Mouse (Mus musculus): Measurements from ENCODE around the gene Clca3a1. TPM values are rescaled to one million over a fixed set of nuclear protein-coding genes. Genes with fewer than 3 reads are reported as not detected.

The Clca3a1 gene
- polyA plus RNA-seq, 1 experiment: 0.19 TPM

DNA sequence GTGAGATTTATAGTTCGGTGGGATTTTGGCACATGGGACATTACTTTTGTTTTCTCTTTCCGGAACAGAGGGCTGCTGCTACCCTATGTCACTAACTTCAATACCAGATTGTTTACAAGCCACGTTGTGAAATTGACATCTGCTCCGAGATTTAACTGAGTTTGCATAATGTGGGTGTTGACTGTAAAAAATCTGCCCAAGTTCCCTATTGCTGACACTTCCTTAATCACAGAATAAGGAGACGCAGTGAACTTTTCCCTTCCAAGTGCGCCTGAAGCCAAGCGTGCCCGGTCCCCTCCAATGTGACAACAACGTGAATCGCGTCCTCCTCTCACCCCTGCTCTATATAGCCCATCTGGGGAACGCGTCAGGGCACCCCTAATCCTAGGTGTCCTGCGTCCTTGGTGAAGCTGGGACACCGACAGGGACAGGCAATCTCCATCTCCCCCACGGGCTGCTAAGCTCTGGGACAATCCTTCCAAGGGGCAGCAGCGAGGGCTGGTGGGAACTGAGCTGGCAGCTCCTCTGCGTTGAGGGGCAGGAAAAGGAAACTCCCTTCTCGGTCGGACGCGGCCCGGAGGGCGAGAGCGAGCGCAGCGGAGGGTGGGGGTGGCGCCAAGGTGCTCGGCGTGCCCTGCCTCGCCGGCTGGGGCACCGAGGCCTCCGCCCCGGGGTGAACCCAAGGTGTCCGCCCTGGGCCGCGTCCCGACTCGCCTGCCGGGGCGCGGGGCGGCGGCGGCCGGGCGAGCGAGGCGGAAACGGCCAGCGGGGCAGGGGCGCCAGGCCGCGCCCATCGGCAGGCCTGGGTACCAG, 41.5 kb downstream of the Clca3a1 start:
- no peaks in the 10 kb centered on the region for H3K27me3 ChIP-seq (ENCODE audit: control insufficient read depth, insufficient read depth, low read length, poor library complexity, severe bottlenecking)
- peak overlapping the region; percentile 97 for H3K4me3 ChIP-seq (ENCODE audit: low read depth, low read length)
- H3K27ac ChIP-seq (ENCODE audit: insufficient read depth, low read length): peak overlapping the region; percentile 29
- H3K4me1 ChIP-seq (ENCODE audit: control insufficient read depth, insufficient read depth, low read length): no peaks in the 10 kb centered on the region
- H3K36me3 ChIP-seq (ENCODE audit: control insufficient read depth, insufficient read depth, low read length, poor library complexity, severe bottlenecking): no peaks in the 10 kb centered on the region
- H3K9ac ChIP-seq (ENCODE audit: low read depth, poor library complexity, severe bottlenecking): peak overlapping the region; percentile 79
- no peak for TF ChIP-seq POLR2A (IDR thresholded peaks at IDR 0.05; ENCODE audit: insufficient read depth, low read length)
- no peak for TF ChIP-seq EP300 (IDR thresholded peaks at IDR 0.05; ENCODE audit: insufficient read depth, low read depth, low read length)
- H3K9me3 ChIP-seq (replicated peaks; ENCODE audit: control insufficient read depth, insufficient read depth, low read length, poor library complexity, severe bottlenecking): no peaks in the 10 kb centered on the region

DNA sequence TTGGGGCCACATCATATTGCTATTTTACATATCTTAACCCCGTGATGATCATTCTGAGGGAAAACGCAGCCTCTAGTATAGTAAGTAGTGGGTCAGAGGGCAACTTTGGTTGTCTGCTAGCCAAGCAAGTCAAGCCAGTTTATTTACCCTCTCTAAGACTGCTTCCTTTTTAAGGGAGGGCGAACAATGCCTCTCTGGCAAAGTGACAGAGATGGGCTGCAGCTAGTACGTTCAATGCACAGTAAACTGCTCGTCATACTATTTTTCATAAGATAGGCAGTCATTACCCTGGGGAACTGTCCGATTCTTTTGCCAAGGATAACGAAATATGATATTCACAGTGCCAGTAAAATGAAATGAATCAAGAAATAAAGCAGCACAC, 42.1 kb downstream of the Clca3a1 start:
- Histone ChIP-seq H3K9me3 (replicated peaks; ENCODE audit: control insufficient read depth, insufficient read depth, low read length, poor library complexity, severe bottlenecking) (no peaks in the 10 kb centered on the region), H3K9ac (ENCODE audit: low read depth, poor library complexity, severe bottlenecking) (peak overlapping the region; percentile 79; the same call in 1 of the 2 replicates), H3K4me3 (ENCODE audit: low read depth, low read length) (peak overlapping the region; percentile 97), H3K27me3 (ENCODE audit: control insufficient read depth, insufficient read depth, low read length, poor library complexity, severe bottlenecking) (no peaks in the 10 kb centered on the region), H3K27ac (ENCODE audit: insufficient read depth, low read length) (no peak overlapping the region), H3K4me1 (ENCODE audit: control insufficient read depth, insufficient read depth, low read length) (no peaks in the 10 kb centered on the region), H3K36me3 (ENCODE audit: control insufficient read depth, insufficient read depth, low read length, poor library complexity, severe bottlenecking) (no peaks in the 10 kb centered on the region)
- TF ChIP-seq CTCF (IDR thresholded peaks at IDR 0.05; ENCODE audit: low read depth, low read length): no peak
- TF ChIP-seq POLR2A (IDR thresholded peaks at IDR 0.05; ENCODE audit: insufficient read depth, low read length): no peak
- TF ChIP-seq EP300 (IDR thresholded peaks at IDR 0.05; ENCODE audit: insufficient read depth, low read depth, low read length): no peak

DNA sequence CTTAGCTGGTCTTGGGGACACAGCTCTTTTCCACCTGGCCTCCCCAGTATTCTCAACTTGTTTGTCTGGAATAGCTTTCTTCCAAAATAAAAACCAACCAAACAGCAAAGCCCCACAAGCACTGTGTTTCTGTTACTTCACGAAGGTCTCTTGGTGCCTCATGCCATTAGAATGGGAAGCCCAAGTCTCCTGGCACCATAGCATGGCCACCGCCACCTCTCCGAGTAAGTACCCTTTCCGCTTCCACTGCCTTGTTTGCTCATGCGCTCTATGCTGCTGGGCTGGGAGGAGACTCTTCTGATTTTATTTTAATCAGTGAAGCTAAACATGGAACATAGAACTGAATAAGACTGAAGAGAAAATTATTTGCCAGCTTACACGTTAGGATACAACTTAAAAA, 42.9 kb downstream of the Clca3a1 start:
- TF ChIP-seq CTCF (IDR thresholded peaks at IDR 0.05; ENCODE audit: low read depth, low read length): no peak
- no peak for TF ChIP-seq POLR2A (IDR thresholded peaks at IDR 0.05; ENCODE audit: insufficient read depth, low read length)
- no peak for TF ChIP-seq EP300 (IDR thresholded peaks at IDR 0.05; ENCODE audit: insufficient read depth, low read depth, low read length)
- no peaks in the 10 kb centered on the region for H3K4me1 ChIP-seq (ENCODE audit: control insufficient read depth, insufficient read depth, low read length)
- no peaks in the 10 kb centered on the region for H3K9me3 ChIP-seq (replicated peaks; ENCODE audit: control insufficient read depth, insufficient read depth, low read length, poor library complexity, severe bottlenecking)
- no peak overlapping the region for H3K27ac ChIP-seq (ENCODE audit: insufficient read depth, low read length)
- no peaks in the 10 kb centered on the region; the same call in 1 of the 2 replicates for H3K36me3 ChIP-seq (ENCODE audit: control insufficient read depth, insufficient read depth, low read length, poor library complexity, severe bottlenecking)
- no peak overlapping the region for H3K9ac ChIP-seq (ENCODE audit: low read depth, poor library complexity, severe bottlenecking)
- H3K27me3 ChIP-seq (ENCODE audit: control insufficient read depth, insufficient read depth, low read length, poor library complexity, severe bottlenecking): no peaks in the 10 kb centered on the region
- H3K4me3 ChIP-seq (ENCODE audit: low read depth, low read length): no peak overlapping the region

DNA sequence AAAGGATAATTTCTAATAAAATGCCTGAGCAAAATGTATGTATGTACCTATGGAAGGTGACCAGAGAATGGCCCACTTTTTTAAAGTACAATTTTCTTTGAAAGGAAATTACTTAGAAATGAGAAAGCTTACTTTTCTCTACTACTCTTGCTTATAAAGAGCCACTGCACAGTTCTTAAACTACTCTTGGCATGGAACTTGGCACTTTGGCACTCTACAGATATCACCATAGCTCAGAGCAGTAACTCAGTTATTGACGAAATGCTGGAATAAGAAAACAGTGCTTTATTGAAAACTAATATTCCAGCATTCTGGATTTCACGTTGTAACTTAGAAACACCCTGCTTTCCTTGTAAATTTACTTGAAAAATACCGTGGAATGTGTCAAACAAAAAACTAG, 43.7 kb downstream of the Clca3a1 start:
- H3K27ac ChIP-seq (ENCODE audit: insufficient read depth, low read length): no peak overlapping the region
- no peak for TF ChIP-seq CTCF (IDR thresholded peaks at IDR 0.05; ENCODE audit: low read depth, low read length)
- no peak for TF ChIP-seq EP300 (IDR thresholded peaks at IDR 0.05; ENCODE audit: insufficient read depth, low read depth, low read length)
- TF ChIP-seq POLR2A (IDR thresholded peaks at IDR 0.05; ENCODE audit: insufficient read depth, low read length): no peak
- no peak overlapping the region for H3K9ac ChIP-seq (ENCODE audit: low read depth, poor library complexity, severe bottlenecking)
- no peaks in the 10 kb centered on the region for H3K9me3 ChIP-seq (replicated peaks; ENCODE audit: control insufficient read depth, insufficient read depth, low read length, poor library complexity, severe bottlenecking)
- H3K36me3 ChIP-seq (ENCODE audit: control insufficient read depth, insufficient read depth, low read length, poor library complexity, severe bottlenecking): no peaks in the 10 kb centered on the region; the same call in 1 of the 2 replicates
- no peak overlapping the region for H3K4me3 ChIP-seq (ENCODE audit: low read depth, low read length)
- no peaks in the 10 kb centered on the region for H3K4me1 ChIP-seq (ENCODE audit: control insufficient read depth, insufficient read depth, low read length)
- no peaks in the 10 kb centered on the region for H3K27me3 ChIP-seq (ENCODE audit: control insufficient read depth, insufficient read depth, low read length, poor library complexity, severe bottlenecking)

DNA sequence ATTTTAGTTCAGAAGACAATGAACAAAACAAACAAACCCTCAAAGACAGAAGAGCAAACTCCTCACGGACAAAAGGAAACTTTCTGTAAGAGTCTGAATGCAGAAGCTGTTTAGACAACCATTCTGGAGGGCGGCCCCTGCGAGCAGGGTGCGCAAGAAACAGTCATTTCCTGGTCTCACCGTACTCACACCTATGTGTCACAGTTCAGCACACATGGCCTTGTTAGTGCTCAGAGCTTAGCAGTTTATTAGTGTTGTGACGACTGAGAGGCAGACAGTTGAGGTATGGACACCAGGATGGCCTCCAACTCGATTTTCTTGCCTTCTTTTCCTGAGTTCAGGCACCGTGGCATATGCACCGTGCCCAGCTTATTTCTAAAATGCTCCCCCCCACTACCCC, 44.9 kb downstream of the Clca3a1 start:
- Histone ChIP-seq H3K9me3 (replicated peaks; ENCODE audit: control insufficient read depth, insufficient read depth, low read length, poor library complexity, severe bottlenecking) (no peaks in the 10 kb centered on the region), H3K36me3 (ENCODE audit: control insufficient read depth, insufficient read depth, low read length, poor library complexity, severe bottlenecking) (no peaks in the 10 kb centered on the region; the same call in 1 of the 2 replicates), H3K27ac (ENCODE audit: insufficient read depth, low read length) (no peak overlapping the region), H3K27me3 (ENCODE audit: control insufficient read depth, insufficient read depth, low read length, poor library complexity, severe bottlenecking) (no peaks in the 10 kb centered on the region), H3K4me1 (ENCODE audit: control insufficient read depth, insufficient read depth, low read length) (no peaks in the 10 kb centered on the region), H3K9ac (ENCODE audit: low read depth, poor library complexity, severe bottlenecking) (no peak overlapping the region), H3K4me3 (ENCODE audit: low read depth, low read length) (no peak overlapping the region)
- TF ChIP-seq EP300 (IDR thresholded peaks at IDR 0.05; ENCODE audit: insufficient read depth, low read depth, low read length) (no peak), POLR2A (IDR thresholded peaks at IDR 0.05; ENCODE audit: insufficient read depth, low read length) (no peak)

DNA sequence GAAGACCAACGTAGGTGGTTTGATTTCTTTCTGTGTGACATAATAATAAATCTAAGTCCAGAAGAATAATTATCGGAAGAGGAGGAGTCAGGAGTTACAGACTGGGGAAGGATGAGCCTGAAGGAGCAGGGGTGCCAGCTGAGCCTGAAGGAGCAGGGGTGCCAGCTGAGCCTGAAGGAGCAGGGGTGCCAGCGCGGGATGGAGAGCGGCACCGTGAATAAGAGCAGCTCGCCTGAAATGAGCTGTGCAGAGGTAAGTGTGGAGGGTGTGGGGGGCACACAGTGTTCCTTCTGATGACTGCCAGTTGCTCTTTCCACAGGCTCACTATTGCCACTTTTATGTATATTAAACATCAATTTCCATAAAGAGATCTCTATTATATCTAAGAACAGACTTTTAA, 45.7 kb downstream of the Clca3a1 start:
- no peak for TF ChIP-seq EP300 (IDR thresholded peaks at IDR 0.05; ENCODE audit: insufficient read depth, low read depth, low read length)
- no peak for TF ChIP-seq POLR2A (IDR thresholded peaks at IDR 0.05; ENCODE audit: insufficient read depth, low read length)
- TF ChIP-seq CTCF (IDR thresholded peaks at IDR 0.05; ENCODE audit: low read depth, low read length): no peak
- Histone ChIP-seq H3K36me3 (ENCODE audit: control insufficient read depth, insufficient read depth, low read length, poor library complexity, severe bottlenecking) (no peaks in the 10 kb centered on the region; the same call in 1 of the 2 replicates), H3K9me3 (replicated peaks; ENCODE audit: control insufficient read depth, insufficient read depth, low read length, poor library complexity, severe bottlenecking) (no peaks in the 10 kb centered on the region), H3K9ac (ENCODE audit: low read depth, poor library complexity, severe bottlenecking) (no peak overlapping the region), H3K27me3 (ENCODE audit: control insufficient read depth, insufficient read depth, low read length, poor library complexity, severe bottlenecking) (no peaks in the 10 kb centered on the region), H3K4me1 (ENCODE audit: control insufficient read depth, insufficient read depth, low read length) (no peaks in the 10 kb centered on the region), H3K27ac (ENCODE audit: insufficient read depth, low read length) (no peak overlapping the region), H3K4me3 (ENCODE audit: low read depth, low read length) (no peak overlapping the region)
